Mouse (Mus musculus) frontal cortex, adult (tissue): Measurements from ENCODE around the gene Enah.

Experiments used
- ATAC-seq: cut with Nextera tagmentation; 2 replicates; pipeline ENCODE4 v1.9.2; 2017; ENCODE audit warnings: mild to moderate bottlenecking, moderate library complexity, mixed read lengths; ENCODE audit not compliant: low TSS enrichment

Gene Enah

GRCm38 (mm10) chr1:181963827-181964226 is 56.0 kb downstream of the Enah start:
- ATAC-seq: no peak

DNA sequence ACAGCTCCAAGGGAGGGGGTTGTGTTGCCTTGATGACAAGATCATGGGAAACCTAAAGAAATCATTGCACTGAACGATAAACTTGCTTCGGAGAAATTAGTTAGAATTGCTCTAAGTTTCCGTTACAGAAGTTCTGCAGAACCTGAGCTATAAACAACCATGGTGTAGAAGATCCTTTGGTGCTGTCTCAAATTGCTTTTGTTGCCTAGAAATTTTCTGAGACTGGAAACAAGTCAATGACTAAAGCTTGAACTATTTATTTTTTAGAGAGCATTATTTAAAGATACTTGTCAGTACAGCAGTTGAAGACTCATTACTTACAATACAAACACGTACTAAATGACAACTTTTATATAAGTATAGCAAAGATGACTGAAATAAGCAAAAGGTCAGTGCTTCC is 56.4 kb downstream of the Enah start:
- no peak for ATAC-seq

DNA sequence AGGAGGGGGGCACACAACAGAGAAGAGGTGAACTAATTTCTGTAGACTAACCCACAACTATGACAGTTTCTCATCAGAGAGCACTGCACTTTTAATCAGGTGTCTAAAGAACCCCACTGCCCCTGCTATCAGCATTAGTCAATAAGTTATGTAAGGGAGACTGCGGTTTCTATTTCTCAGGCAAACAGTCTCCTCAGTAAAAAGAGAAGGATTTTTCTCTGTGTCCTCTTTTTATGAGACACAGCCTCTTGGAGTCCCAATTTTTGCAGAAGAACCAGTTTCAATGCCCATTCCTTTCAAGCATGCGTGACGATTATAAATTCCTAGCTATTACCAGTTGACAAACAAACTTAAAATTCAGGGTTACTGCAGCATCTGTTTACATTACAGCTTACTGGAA is 59.4 kb downstream of the Enah start:
- ATAC-seq: peak; percentile 55; the same call in 1 of the 2 replicates

- no peak for ATAC-seq
Observed at GRCm38 (mm10) chr1:181958392-181958791, 61.4 kb downstream of the Enah start.

GRCm38 (mm10) chr1:181957736-181958135 is 62.1 kb downstream of the Enah start:
- ATAC-seq: no peak

GRCm38 (mm10) chr1:181953547-181953946 is 66.2 kb downstream of the Enah start:
- no peak for ATAC-seq

GRCm38 (mm10) chr1:181951266-181951665 is 68.5 kb downstream of the Enah start:
- no peak for ATAC-seq

- ATAC-seq: no peak
Observed at GRCm38 (mm10) chr1:181950721-181951120, 69.1 kb downstream of the Enah start.

GRCm38 (mm10) chr1:181948191-181948590 is 71.6 kb downstream of the Enah start:
- no peak for ATAC-seq

GRCm38 (mm10) chr1:181937064-181937463 is 82.7 kb downstream of the Enah start:
- no peak for ATAC-seq

- no peak for ATAC-seq
Observed at GRCm38 (mm10) chr1:181928388-181928787, 91.4 kb downstream of the Enah start.

DNA sequence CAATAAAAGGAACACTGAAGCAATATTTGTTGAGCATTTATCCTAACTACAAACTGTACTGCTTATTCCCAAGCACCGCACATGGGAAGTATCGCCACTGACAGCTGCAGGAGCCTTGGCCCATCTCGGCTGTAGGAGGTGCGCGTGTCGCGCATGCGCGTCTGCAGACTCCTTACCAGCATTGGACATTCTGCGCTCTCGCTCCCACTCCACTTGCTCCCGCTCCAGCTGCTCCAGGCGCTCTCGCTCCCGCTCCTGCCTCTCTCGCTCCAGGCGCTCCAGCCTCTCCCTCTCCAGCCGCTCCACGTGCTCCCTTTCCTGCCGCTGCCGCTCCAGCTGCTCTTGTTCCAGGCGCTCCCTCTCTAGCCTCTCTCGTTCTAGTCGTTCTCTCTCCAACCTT is 96.4 kb downstream of the Enah start:
- ATAC-seq: peak; percentile 97

GRCm38 (mm10) chr1:181921580-181922494 is 98.0 kb downstream of the Enah start:
- ATAC-seq: peak; percentile 71

DNA sequence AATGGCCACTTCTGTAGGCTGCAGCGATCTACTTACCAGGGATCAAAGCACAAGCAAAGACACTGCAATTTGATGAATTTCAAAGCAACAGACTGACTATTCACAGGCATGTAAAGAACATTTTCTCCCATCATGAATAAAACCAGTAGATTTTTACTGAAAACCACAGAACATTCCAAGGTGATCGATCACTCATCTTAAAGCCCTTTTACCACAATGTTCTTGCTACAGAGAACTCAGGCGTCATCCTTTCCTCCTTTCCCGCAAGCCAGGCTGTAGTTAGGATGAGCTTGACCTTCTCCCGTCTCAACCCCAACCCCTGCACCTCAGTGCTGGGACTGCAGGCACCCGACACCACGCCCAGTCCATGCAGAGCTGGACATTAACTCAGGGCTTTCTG is 107.9 kb downstream of the Enah start:
- ATAC-seq: no peak

DNA sequence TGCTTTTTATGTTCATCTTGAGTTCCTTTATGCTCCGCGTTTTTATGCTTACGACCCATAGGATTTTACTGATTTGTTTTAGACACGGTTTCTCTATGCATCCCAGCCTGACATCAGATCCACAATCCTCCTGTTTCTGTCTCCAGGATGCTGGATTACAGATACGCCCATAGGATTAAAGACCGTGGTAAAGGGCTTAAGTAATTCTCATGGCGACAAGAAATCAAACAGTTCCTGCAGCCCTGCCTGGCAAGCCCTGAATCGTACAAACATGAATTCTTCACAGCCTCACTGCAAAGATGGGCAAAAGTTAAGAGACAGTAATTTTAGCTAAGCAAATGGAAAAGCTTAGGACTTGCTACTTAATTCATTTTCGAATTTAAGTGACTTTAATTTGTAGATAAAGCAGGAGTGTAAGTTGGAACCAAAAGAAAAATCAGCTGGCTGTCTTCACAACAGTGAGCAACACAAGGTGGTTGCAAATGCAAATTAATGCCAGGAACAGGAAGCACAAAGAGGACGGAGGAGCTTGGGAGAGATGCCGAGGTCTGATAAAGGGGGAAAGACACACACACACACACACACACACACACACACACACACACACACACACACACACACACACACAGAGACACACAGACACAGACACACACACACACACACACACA is 118.0 kb downstream of the Enah start:
- ATAC-seq: no peak

DNA sequence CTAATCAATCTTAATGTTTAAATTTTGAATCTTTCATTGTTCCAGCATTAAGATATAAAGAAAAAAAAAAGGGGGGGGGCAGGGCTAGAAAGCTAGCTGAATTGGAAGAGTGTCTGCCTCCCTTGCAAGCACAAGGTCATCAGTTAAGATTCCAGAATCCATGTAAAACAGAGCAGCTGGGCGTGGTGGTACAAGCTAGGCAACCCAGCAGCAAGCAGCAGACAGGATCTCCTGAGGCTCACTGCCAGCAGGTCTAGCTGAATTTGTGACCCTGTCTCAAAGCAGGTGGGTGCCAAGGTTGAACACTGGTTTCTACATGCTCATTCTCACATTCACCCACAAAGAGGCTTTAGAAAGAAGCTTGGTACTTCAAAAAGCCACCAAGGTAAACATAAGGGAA is 118.9 kb downstream of the Enah start:
- no peak for ATAC-seq

- ATAC-seq: no peak
Observed at GRCm38 (mm10) chr1:181898961-181899360, 120.8 kb downstream of the Enah start.

DNA sequence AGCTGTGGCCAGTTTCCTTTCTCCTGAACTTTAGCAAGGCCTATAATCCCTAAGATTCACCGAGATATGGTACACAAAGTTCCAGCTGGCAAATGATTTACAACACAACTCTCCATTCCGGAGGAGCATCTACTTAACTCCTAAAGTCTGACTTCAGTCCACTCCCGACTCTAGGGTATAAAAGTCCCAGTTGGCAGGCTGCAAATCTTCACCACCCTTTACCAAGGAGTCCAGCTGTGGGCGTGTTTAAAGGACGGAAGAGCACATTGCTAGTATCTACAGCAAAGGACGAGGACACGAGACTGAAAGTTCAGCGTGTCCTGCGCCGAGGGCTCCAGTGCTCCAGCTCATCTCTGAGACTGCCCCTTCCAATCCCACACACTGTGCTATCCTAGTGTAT is 122.8 kb downstream of the Enah start:
- ATAC-seq: no peak

GRCm38 (mm10) chr1:181893721-181894120 is 126.1 kb downstream of the Enah start:
- peak; percentile 94 for ATAC-seq

GRCm38 (mm10) chr1:181889670-181890069 is 130.1 kb downstream of the Enah start:
- ATAC-seq: no peak

DNA sequence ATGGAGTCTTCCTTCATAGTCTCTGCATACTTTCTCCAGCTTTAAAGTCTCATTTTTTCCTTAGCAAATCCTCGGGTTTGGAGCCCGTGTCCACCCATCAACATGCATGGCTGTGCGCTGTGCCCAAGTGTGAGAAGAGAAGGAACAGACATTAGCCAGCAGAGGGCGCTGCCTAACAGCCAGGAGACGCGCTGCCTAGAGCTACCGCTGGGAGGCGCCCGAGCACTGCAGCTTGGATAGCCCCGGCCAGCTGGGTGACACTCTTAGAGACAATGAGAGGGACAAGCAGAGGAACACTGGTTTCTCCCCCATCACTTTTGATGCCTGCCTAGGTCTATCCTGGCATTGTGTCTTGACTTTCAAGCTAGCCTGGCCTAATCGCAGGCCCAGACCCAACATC is 131.0 kb downstream of the Enah start:
- peak; percentile 79 for ATAC-seq

DNA sequence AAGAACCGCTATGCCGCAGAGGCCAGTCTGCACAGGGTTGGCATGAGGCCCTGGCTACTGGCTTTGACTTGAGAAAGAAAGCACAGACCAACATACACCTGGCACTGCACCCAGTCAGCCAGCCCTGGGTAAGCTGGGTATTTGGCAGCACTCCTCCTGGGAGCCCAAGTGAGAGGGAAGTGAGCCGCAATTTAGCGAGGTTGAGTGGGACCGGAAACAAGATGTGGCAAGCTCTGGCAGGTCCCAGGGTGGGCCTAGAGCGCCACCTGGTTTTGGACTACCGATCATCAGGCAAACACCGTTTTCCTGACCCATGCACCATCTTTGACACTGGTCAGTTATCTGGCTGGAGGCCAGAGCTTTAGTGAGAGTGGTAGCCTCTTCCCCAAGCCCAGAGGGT is 138.3 kb downstream of the Enah start:
- ATAC-seq: peak; percentile 47; the same call in 1 of the 2 replicates

DNA sequence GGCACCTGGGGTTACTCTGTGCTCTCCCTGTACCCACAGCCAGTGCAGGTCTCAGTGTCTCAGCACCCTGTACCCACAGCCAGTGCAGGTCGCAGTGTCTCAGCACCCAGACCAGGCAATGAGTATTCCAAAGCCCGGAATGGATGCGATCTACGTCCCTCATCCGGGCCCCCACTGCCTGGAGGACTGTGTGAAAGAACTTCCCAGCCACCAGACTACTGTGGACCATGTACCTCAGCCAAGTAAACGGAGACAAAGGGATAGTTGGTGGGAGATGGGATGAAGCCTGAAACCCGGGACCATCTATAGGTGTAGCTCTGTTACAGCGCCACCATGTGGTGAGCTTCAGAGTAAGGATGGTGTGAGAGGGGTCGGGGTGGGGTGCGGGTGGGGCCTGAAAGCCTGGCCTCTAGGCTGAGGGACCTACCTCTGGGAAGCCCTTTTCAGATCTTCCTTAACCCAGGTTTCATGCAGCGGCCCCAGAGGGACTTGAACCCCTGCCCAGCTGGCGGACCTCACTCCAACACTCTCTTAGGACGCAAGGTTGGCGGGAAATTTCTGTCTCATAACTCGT is 139.0 kb downstream of the Enah start:
- no peak for ATAC-seq
